Mouse (Mus musculus) urinary bladder, postnatal 10 days (tissue): ENCODE measurements around the gene Plscr2.

Experiments used
- DNase-seq: peaks from one replicate; pipeline ENCODE4 v3.0.0; 2022; ENCODE audit warnings: low spot score

The Plscr2 gene

GRCm38 (mm10) chr9:92275486-92276207, at the start of gene Plscr2:
Plscr2 (plus strand) TSS chr9:92275602.
- DNase-seq, result no peak

- DNase-seq, result no peak
Observed at GRCm38 (mm10) chr9:92226127-92226655, 49.2 kb upstream of the Plscr2 start.

GRCm38 (mm10) chr9:92226795-92227194, 48.6 kb upstream of the Plscr2 start:
- no peak for DNase-seq

GRCm38 (mm10) chr9:92228867-92229832, 46.3 kb upstream of the Plscr2 start:
- no peak for DNase-seq

GRCm38 (mm10) chr9:92229833-92230205, 45.6 kb upstream of the Plscr2 start:
- DNase-seq, result no peak

GRCm38 (mm10) chr9:92234901-92235458, 40.4 kb upstream of the Plscr2 start:
- DNase-seq, result no peak

- DNase-seq, result no peak
Observed at GRCm38 (mm10) chr9:92248773-92249446, 26.5 kb upstream of the Plscr2 start.

- no peak for DNase-seq
Observed at GRCm38 (mm10) chr9:92249447-92249852, 26.0 kb upstream of the Plscr2 start, which contains the start of gene Plscr1. Plscr1 (plus strand) TSS chr9:92249750.

GRCm38 (mm10) chr9:92249987-92250772, 25.2 kb upstream of the Plscr2 start:
- peak; percentile 13 for DNase-seq

- no peak for DNase-seq
Observed at GRCm38 (mm10) chr9:92252718-92253117, 22.7 kb upstream of the Plscr2 start.

- DNase-seq, result no peak
Observed at GRCm38 (mm10) chr9:92253585-92254321, 21.6 kb upstream of the Plscr2 start.

- DNase-seq, result no peak
Observed at GRCm38 (mm10) chr9:92260481-92261159, 14.8 kb upstream of the Plscr2 start.

- no peak for DNase-seq
Observed at GRCm38 (mm10) chr9:92265719-92266118, 9.7 kb upstream of the Plscr2 start.

- no peak for DNase-seq
Observed at GRCm38 (mm10) chr9:92266558-92267171, 8.7 kb upstream of the Plscr2 start.

- DNase-seq, result no peak
Observed at GRCm38 (mm10) chr9:92267732-92268131, 7.7 kb upstream of the Plscr2 start.

- no peak for DNase-seq
Observed at GRCm38 (mm10) chr9:92269829-92270404, 5.5 kb upstream of the Plscr2 start.

GRCm38 (mm10) chr9:92270927-92271326, 4.5 kb upstream of the Plscr2 start:
- DNase-seq, result no peak

GRCm38 (mm10) chr9:92272650-92273049, 2.8 kb upstream of the Plscr2 start:
- no peak for DNase-seq

- no peak for DNase-seq
Observed at GRCm38 (mm10) chr9:92273271-92273670, 2.1 kb upstream of the Plscr2 start.
